Mouse (Mus musculus) heart, postnatal 4 days (tissue): ENCODE results near the gene Gm8165. TPM values are rescaled to one million over a fixed set of nuclear protein-coding genes. Genes with fewer than 3 reads are reported as not detected.
"Not testable (repeated sequence)": the region's sequence is repeated elsewhere in the genome, so short reads cannot be mapped to it uniquely, and the experiment has no call there.

Source experiments
- DNase-seq: peaks from one replicate; pipeline ENCODE4 v3.0.0; 2021
- total RNA-seq, 2 experiments: library from RNA; stranded (reverse); gene quantifications; 2 replicates each; pipeline ENCODE4 v1.2.3; 2021

The Gm8165 gene
- not detected for total RNA-seq

DNA sequence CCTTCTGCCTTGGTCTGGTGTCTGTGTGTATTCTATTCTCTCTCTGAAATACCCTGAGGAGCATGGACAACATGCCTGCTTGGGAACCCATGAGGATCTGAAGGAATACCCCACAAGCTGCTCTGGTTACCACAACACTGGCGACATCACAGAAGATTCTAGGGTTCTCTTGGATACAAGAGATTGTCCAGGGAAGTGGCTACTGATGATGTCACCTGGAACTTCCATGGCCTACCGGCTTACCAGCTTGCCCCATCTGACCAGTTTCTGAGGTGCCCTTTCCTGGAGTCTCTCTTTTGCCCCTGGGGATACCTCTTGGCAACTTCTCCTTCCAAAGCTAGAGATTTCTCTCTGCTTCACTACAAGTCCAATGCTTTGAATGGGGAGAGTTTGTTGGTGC is at the start of gene Gm8165:
Gm8165 (minus strand) TSS at position 101 of the 400 bp plus-strand sequence.
- DNase-seq: not testable (repeated sequence)

DNA sequence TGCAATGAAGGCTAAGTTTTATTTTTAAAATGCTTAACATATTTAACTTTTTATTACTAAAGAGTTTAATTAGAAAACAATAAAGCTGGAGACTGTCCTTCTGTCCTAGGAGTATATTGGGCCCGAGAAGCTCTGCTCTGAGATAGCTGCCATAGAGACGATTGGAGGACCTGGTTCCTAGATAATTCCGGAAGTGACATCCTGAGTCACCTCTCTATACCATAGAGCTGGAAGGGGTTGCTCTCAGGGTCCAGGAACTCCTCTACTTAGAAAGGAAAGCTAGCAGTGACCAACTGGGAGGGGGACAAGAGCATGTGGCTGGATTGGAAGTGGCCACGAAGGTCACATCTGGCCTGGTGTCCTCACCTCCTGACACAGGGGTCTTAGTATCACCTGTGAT is 20.6 kb upstream of the Gm8165 start, which contains the start of gene Gm7324:
Gm7324 (plus strand) TSS at position 208 of the 400 bp plus-strand sequence.
- DNase-seq: not testable (repeated sequence)

Other genes with a start within 250 kb of the Gm8165 start
- under 1 TPM in 1 of 2 experiments, not detected in 1; 0.27 TPM for gene Gm5799, start 133.6 kb downstream of the Gm8165 start, total RNA-seq
- gene Gm17654, start 98.1 kb downstream of the Gm8165 start, total RNA-seq: not detected
- gene Gm10375, start 69.2 kb downstream of the Gm8165 start, total RNA-seq: not detected
- 1 to 10 TPM; 1.4 to 2.4 TPM for gene Gm7324, start 20.6 kb upstream of the Gm8165 start, total RNA-seq
- gene Gm16506, start 50.3 kb upstream of the Gm8165 start, total RNA-seq: not detected
- gene Gm6526, start 70.7 kb upstream of the Gm8165 start, total RNA-seq: not detected
- not detected for gene Gm8180, start 107.5 kb upstream of the Gm8165 start, total RNA-seq
- not detected for gene Ear1, start 198.3 kb upstream of the Gm8165 start, total RNA-seq
- not detected for gene Ear10, start 246.4 kb upstream of the Gm8165 start, total RNA-seq
- 1 to 10 TPM; 6.1 to 6.4 TPM for gene Gm8113, start 248.2 kb upstream of the Gm8165 start, total RNA-seq